Mouse (Mus musculus) bone marrow, adult 2 months (tissue): Measurements from ENCODE around the gene Clstn2.

Experiments used
- CTCF ChIP-seq: fragments of 200-500 bp; IDR thresholded peaks from 2 replicates; pipeline ENCODE4 v1.5.1; 2011; ENCODE audit warnings: low read length, control low read depth; ENCODE audit not compliant: control insufficient read depth, insufficient read depth
- POLR2A ChIP-seq: fragments of 200-500 bp; IDR thresholded peaks from 2 replicates; pipeline ENCODE4 v1.6.1; 2011; ENCODE audit warnings: low read depth, mild to moderate bottlenecking, control low read depth, low read length, borderline replicate concordance; ENCODE audit not compliant: control insufficient read depth

GRCm38 (mm10) chr9:97813157-97813556 is 219.8 kb downstream of the Clstn2 start:
- no peak for TF ChIP-seq POLR2A
- no peak for TF ChIP-seq CTCF
